Mouse (Mus musculus) brain, embryonic 14.5 days (tissue): ENCODE results near the gene Capn1.

ENCODE experiments used
- CTCF ChIP-seq: fragments of 200-500 bp; IDR thresholded peaks from 2 replicates; pipeline ENCODE4 v1.5.1; 2012; ENCODE audit warnings: inconsistent platforms, mild to moderate bottlenecking, moderate library complexity, borderline replicate concordance; ENCODE audit not compliant: insufficient read depth, insufficient read length; ENCODE audit errors: extremely low read depth
- POLR2A ChIP-seq: fragments of 200-500 bp; IDR thresholded peaks from 2 replicates; pipeline ENCODE4 v1.6.1; 2012; ENCODE audit warnings: mild to moderate bottlenecking, inconsistent platforms, borderline replicate concordance; ENCODE audit not compliant: poor library complexity, insufficient read depth, insufficient read length, severe bottlenecking; ENCODE audit errors: extremely low read depth

DNA sequence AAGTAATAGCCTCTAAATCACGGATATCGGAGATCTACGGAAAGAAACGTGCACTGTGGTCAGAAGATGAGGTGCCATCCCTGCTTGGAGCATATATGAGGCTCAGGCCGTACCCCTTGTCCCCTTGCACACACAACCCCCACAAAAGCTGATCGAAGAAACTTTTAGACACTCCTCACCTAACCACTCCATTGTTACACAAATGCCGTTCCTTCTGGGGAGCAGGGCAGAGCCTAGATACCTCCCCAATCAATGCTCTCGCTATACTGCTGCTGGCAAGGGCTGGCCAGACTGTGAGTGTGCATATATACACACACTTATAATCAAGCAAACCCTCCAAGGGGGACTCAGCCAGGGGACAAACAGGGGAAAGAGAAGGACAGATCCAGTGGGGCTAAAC lies 6.6 kb downstream of the Capn1 start:
- TF ChIP-seq CTCF (no peak), POLR2A (no peak)
